Mouse (Mus musculus): ENCODE results near the gene Hax1. TPM values are rescaled to one million over a fixed set of nuclear protein-coding genes. Genes with fewer than 3 reads are reported as not detected.

The Hax1 gene
- polyA plus RNA-seq, 1 experiment from 2014 or later, result 168 TPM

DNA sequence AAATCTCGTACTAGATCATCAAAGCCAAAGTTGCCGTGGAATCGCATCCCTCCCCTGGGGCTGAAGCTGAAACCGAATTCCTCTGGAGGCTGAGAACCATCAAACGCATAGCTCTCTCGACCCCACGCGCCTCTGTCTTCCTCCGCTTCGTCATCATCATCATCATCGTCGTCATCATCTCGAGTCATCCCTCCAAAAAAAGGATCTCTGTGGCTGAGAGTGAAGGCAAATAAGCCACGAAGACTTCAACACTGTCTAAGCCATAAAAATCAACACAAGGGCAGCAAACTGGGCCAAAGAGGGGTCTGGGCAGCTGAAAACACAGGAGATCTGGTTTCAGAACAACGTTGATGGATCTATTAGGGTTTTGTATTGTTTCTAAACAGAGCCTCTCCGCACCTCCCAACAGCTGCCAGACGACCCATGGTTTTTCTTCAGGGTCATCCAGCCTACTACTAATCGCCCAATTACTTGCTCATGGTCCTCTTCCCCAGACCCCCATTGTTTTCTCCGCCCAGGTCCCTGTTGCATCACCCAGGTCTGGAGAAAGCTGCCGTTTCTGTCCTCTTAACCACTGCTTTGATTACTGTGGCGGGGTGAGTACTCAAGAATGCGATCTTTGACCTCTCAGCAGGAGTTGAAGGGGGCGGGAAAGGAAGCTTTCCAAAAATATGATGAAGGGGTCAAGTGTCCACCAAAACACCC, 637 bp downstream of the Hax1 start:
- ATAC-seq (replicated peaks; ENCODE audit: low FRiP score) (peak; percentile 58), DNase-seq (ENCODE audit: low spot score) (peak; percentile 60)
- no peaks in the 10 kb centered on the region for H3K27me3 ChIP-seq (ENCODE audit: control insufficient read depth, insufficient read depth, low read length)
- H3K9ac ChIP-seq (ENCODE audit: low read length), result peak overlapping the region; percentile 64
- WGBS, result 16% methylated on average over 22 of the region's 23 CpGs
- H3K4me3 ChIP-seq (ENCODE audit: low read depth, low read length), result peak overlapping the region; percentile 70
- H3K36me3 ChIP-seq (ENCODE audit: control insufficient read depth, insufficient read depth, low read length), result peaks cover 4% of the 10 kb centered on the region; the same call in 1 of the 2 replicates
- H3K4me2 ChIP-seq (ENCODE audit: low read depth, low read length, severe bottlenecking), result peak overlapping the region; percentile 82
- peak overlapping the region; percentile 34; the same call in 1 of the 2 replicates for H3K27ac ChIP-seq (ENCODE audit: low read depth, low read length)
- no peaks in the 10 kb centered on the region for H3K4me1 ChIP-seq (replicated peaks; ENCODE audit: control insufficient read depth, insufficient read depth, low read length)
- H3K9me3 ChIP-seq (ENCODE audit: control insufficient read depth, low read length), result no peaks in the 10 kb centered on the region

- WGBS, result 91% methylated on average over 5 of the region's 5 CpGs
- H3K9ac ChIP-seq (ENCODE audit: low read length), result no peak overlapping the region
- H3K27ac ChIP-seq (ENCODE audit: low read depth, low read length), result no peak overlapping the region
- no peaks in the 10 kb centered on the region; the same call in 1 of the 2 replicates for H3K36me3 ChIP-seq (ENCODE audit: control insufficient read depth, insufficient read depth, low read length)
- no peaks in the 10 kb centered on the region for H3K27me3 ChIP-seq (ENCODE audit: control insufficient read depth, insufficient read depth, low read length)
- no peak overlapping the region for H3K4me3 ChIP-seq (ENCODE audit: low read depth, low read length)
- no peaks in the 10 kb centered on the region for H3K4me1 ChIP-seq (replicated peaks; ENCODE audit: control insufficient read depth, insufficient read depth, low read length)
- no peak for ATAC-seq (replicated peaks; ENCODE audit: low FRiP score)
- no peaks in the 10 kb centered on the region for H3K9me3 ChIP-seq (ENCODE audit: control insufficient read depth, low read length)
- H3K4me2 ChIP-seq (ENCODE audit: low read depth, low read length, severe bottlenecking), result no peak overlapping the region
- no peak for DNase-seq (ENCODE audit: low spot score)
These were observed 3.6 kb downstream of the Hax1 start for GRCm38 (mm10) chr3:89994807-89995515.

- H3K9ac ChIP-seq (ENCODE audit: low read length), result no peak overlapping the region
- no peak overlapping the region for H3K4me2 ChIP-seq (ENCODE audit: low read depth, low read length, severe bottlenecking)
- no peak overlapping the region for H3K4me3 ChIP-seq (ENCODE audit: low read depth, low read length)
- no peaks in the 10 kb centered on the region for H3K36me3 ChIP-seq (ENCODE audit: control insufficient read depth, insufficient read depth, low read length)
- H3K4me1 ChIP-seq (replicated peaks; ENCODE audit: control insufficient read depth, insufficient read depth, low read length), result no peaks in the 10 kb centered on the region
- no peak for DNase-seq (ENCODE audit: low spot score)
- WGBS, result 90% methylated on average over 4 of the region's 4 CpGs
- no peaks in the 10 kb centered on the region for H3K9me3 ChIP-seq (ENCODE audit: control insufficient read depth, low read length)
- ATAC-seq (replicated peaks; ENCODE audit: low FRiP score), result no peak
- H3K27me3 ChIP-seq (ENCODE audit: control insufficient read depth, insufficient read depth, low read length), result no peaks in the 10 kb centered on the region
- H3K27ac ChIP-seq (ENCODE audit: low read depth, low read length), result no peak overlapping the region
These were observed 10.8 kb downstream of the Hax1 start for GRCm38 (mm10) chr3:89987822-89988221.

- WGBS, result 70% methylated on average over 3 of the region's 3 CpGs
- no peak for ATAC-seq (replicated peaks; ENCODE audit: low FRiP score)
These were observed 11.4 kb downstream of the Hax1 start for GRCm38 (mm10) chr3:89987211-89987610.

DNA sequence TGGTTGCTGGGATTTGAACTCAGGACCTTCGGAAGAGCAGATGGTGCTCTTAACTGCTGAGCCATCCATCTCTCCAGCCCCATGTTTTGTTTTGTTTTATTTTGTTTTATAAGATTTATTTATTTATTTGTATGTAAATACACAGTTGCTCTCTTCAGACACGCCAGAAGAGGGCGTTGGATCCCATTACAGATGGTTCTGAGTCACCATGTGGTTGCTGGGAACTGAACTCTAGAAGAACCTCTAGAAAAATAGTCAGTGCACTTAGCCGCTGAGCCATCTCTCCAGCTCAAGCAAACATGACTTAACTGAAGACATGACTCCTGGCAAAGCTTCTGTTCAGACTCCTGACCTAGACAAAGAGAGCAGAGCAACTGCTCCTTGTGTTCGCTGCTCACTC, 16.2 kb downstream of the Hax1 start:
- H3K9ac ChIP-seq (ENCODE audit: low read length), result no peak overlapping the region
- no peak overlapping the region for H3K4me3 ChIP-seq (ENCODE audit: low read depth, low read length)
- H3K4me2 ChIP-seq (ENCODE audit: low read depth, low read length, severe bottlenecking), result no peak overlapping the region
- H3K27me3 ChIP-seq (ENCODE audit: control insufficient read depth, insufficient read depth, low read length), result no peaks in the 10 kb centered on the region
- 81% methylated on average over 5 of the region's 5 CpGs for WGBS
- H3K9me3 ChIP-seq (ENCODE audit: control insufficient read depth, low read length), result no peaks in the 10 kb centered on the region
- H3K27ac ChIP-seq (ENCODE audit: low read depth, low read length), result no peak overlapping the region
- H3K36me3 ChIP-seq (ENCODE audit: control insufficient read depth, insufficient read depth, low read length), result no peaks in the 10 kb centered on the region
- ATAC-seq (replicated peaks; ENCODE audit: low FRiP score), result no peak
- no peaks in the 10 kb centered on the region for H3K4me1 ChIP-seq (replicated peaks; ENCODE audit: control insufficient read depth, insufficient read depth, low read length)
- no peak for DNase-seq (ENCODE audit: low spot score)

More at GRCm38 (mm10) chr3:89987211-89987610, 11.4 kb downstream of the Hax1 start:
- H3K9me3 ChIP-seq (ENCODE audit: control insufficient read depth, low read length), result no peaks in the 10 kb centered on the region
- H3K4me2 ChIP-seq (ENCODE audit: low read depth, low read length, severe bottlenecking), result no peak overlapping the region
- H3K36me3 ChIP-seq (ENCODE audit: control insufficient read depth, insufficient read depth, low read length), result no peaks in the 10 kb centered on the region
- H3K27ac ChIP-seq (ENCODE audit: low read depth, low read length), result no peak overlapping the region
- H3K4me1 ChIP-seq (replicated peaks; ENCODE audit: control insufficient read depth, insufficient read depth, low read length), result no peaks in the 10 kb centered on the region
- no peak overlapping the region for H3K4me3 ChIP-seq (ENCODE audit: low read depth, low read length)
- H3K9ac ChIP-seq (ENCODE audit: low read length), result no peak overlapping the region
- no peak for DNase-seq (ENCODE audit: low spot score)
- H3K27me3 ChIP-seq (ENCODE audit: control insufficient read depth, insufficient read depth, low read length), result no peaks in the 10 kb centered on the region

- H3K9me3 ChIP-seq (ENCODE audit: control insufficient read depth, low read length), result no peaks in the 10 kb centered on the region
- ATAC-seq (replicated peaks; ENCODE audit: low FRiP score) (no peak), DNase-seq (ENCODE audit: low spot score) (no peak)
- H3K4me2 ChIP-seq (ENCODE audit: low read depth, low read length, severe bottlenecking), result no peak overlapping the region
- no peaks in the 10 kb centered on the region for H3K36me3 ChIP-seq (ENCODE audit: control insufficient read depth, insufficient read depth, low read length)
- no peaks in the 10 kb centered on the region for H3K4me1 ChIP-seq (replicated peaks; ENCODE audit: control insufficient read depth, insufficient read depth, low read length)
- no peak overlapping the region for H3K27ac ChIP-seq (ENCODE audit: low read depth, low read length)
- H3K9ac ChIP-seq (ENCODE audit: low read length), result no peak overlapping the region
- H3K27me3 ChIP-seq (ENCODE audit: control insufficient read depth, insufficient read depth, low read length), result no peaks in the 10 kb centered on the region
- H3K4me3 ChIP-seq (ENCODE audit: low read depth, low read length), result no peak overlapping the region
These were observed 21.7 kb downstream of the Hax1 start for GRCm38 (mm10) chr3:89976859-89977258.

DNA sequence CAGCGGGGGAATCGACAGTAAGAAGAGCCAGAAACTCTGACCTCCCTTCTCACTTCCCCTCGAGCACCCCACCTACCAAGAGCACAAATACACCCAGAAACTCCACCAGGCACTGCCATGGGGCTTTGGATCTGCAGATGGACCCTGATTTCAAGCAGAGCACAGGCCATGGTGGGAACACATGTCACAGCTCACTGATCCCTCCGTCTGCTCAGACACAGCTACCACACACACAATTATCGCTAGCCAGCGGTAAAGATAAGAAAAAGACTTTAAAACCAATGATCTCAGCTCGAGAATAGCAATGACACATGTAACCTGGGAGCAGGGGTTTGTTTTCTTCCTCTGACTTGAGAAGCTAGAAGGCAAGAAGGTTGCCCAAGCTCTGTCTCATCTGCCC, 30.1 kb downstream of the Hax1 start:
- H3K4me3 ChIP-seq (ENCODE audit: low read depth, low read length), result no peak overlapping the region
- no peak for ATAC-seq (replicated peaks; ENCODE audit: low FRiP score)
- H3K9ac ChIP-seq (ENCODE audit: low read length), result no peak overlapping the region
- H3K27me3 ChIP-seq (ENCODE audit: control insufficient read depth, insufficient read depth, low read length), result no peaks in the 10 kb centered on the region
- WGBS, result 80% methylated on average over 7 of the region's 7 CpGs
- H3K27ac ChIP-seq (ENCODE audit: low read depth, low read length), result no peak overlapping the region
- DNase-seq (ENCODE audit: low spot score), result peak; percentile 34
- no peak overlapping the region for H3K4me2 ChIP-seq (ENCODE audit: low read depth, low read length, severe bottlenecking)
- no peaks in the 10 kb centered on the region for H3K9me3 ChIP-seq (ENCODE audit: control insufficient read depth, low read length)
- H3K36me3 ChIP-seq (ENCODE audit: control insufficient read depth, insufficient read depth, low read length), result no peaks in the 10 kb centered on the region
- H3K4me1 ChIP-seq (replicated peaks; ENCODE audit: control insufficient read depth, insufficient read depth, low read length), result 0 out of 2 replicates have a peak, but pooled peaks cover 4% of the 10 kb centered on the region

GRCm38 (mm10) chr3:89966946-89967345, 31.6 kb downstream of the Hax1 start:
- Histone ChIP-seq H3K36me3 (ENCODE audit: control insufficient read depth, insufficient read depth, low read length) (no peaks in the 10 kb centered on the region), H3K9me3 (ENCODE audit: control insufficient read depth, low read length) (no peaks in the 10 kb centered on the region), H3K27ac (ENCODE audit: low read depth, low read length) (no peak overlapping the region), H3K9ac (ENCODE audit: low read length) (no peak overlapping the region), H3K4me3 (ENCODE audit: low read depth, low read length) (no peak overlapping the region), H3K4me2 (ENCODE audit: low read depth, low read length, severe bottlenecking) (no peak overlapping the region), H3K4me1 (replicated peaks; ENCODE audit: control insufficient read depth, insufficient read depth, low read length) (peaks cover 7% of the 10 kb centered on the region), H3K27me3 (ENCODE audit: control insufficient read depth, insufficient read depth, low read length) (no peaks in the 10 kb centered on the region)
- DNase-seq (ENCODE audit: low spot score), result no peak
- 75% methylated on average over 4 of the region's 4 CpGs for WGBS
- no peak for ATAC-seq (replicated peaks; ENCODE audit: low FRiP score)
